Mouse (Mus musculus): ENCODE results near the gene Ttc34.
A peak's percentile ranks its signal among the peaks of the same experiment; 100 is the strongest.

Ttc34 gene

GRCm38 (mm10) chr4:154856882-154857281 is 19.6 kb downstream of the Ttc34 start:
- no peak for DNase-seq (ENCODE audit: extremely low spot score, low read depth, low spot score)

GRCm38 (mm10) chr4:154857366-154858240 is 20.3 kb downstream of the Ttc34 start:
- no peak for DNase-seq (ENCODE audit: extremely low spot score, low read depth, low spot score)

GRCm38 (mm10) chr4:154858601-154859000 is 21.3 kb downstream of the Ttc34 start:
- no peak for DNase-seq (ENCODE audit: extremely low spot score, low read depth, low spot score)

- DNase-seq (ENCODE audit: extremely low spot score, low read depth, low spot score), result no peak
Measured at GRCm38 (mm10) chr4:154861967-154862366, 24.7 kb downstream of the Ttc34 start.

- DNase-seq (ENCODE audit: extremely low spot score, low read depth, low spot score), result no peak
Measured at GRCm38 (mm10) chr4:154863436-154863935, 26.2 kb downstream of the Ttc34 start.

GRCm38 (mm10) chr4:154864271-154864771 is 27.1 kb downstream of the Ttc34 start:
- DNase-seq (ENCODE audit: extremely low spot score, low read depth, low spot score), result peak; percentile 79

- DNase-seq (ENCODE audit: extremely low spot score, low read depth, low spot score), result no peak
Measured at GRCm38 (mm10) chr4:154864961-154865760, 27.9 kb downstream of the Ttc34 start.

GRCm38 (mm10) chr4:154866391-154866790 is 29.1 kb downstream of the Ttc34 start:
- no peak for DNase-seq (ENCODE audit: extremely low spot score, low read depth, low spot score)

- no peak for DNase-seq (ENCODE audit: extremely low spot score, low read depth, low spot score)
Measured at GRCm38 (mm10) chr4:154867257-154867656, 30.0 kb downstream of the Ttc34 start.

- DNase-seq (ENCODE audit: extremely low spot score, low read depth, low spot score), result no peak
Measured at GRCm38 (mm10) chr4:154869440-154869839, 32.2 kb downstream of the Ttc34 start, which contains the start of gene Mmel1. Mmel1 (plus strand) TSS chr4:154869585.

GRCm38 (mm10) chr4:154870721-154871120 is 33.5 kb downstream of the Ttc34 start:
- no peak for DNase-seq (ENCODE audit: extremely low spot score, low read depth, low spot score)

- no peak for DNase-seq (ENCODE audit: extremely low spot score, low read depth, low spot score)
Measured at GRCm38 (mm10) chr4:154871757-154872251, 34.5 kb downstream of the Ttc34 start.

- DNase-seq (ENCODE audit: extremely low spot score, low read depth, low spot score), result no peak
Measured at GRCm38 (mm10) chr4:154873186-154873585, 35.9 kb downstream of the Ttc34 start.

- DNase-seq (ENCODE audit: extremely low spot score, low read depth, low spot score), result peak; percentile 94
Measured at GRCm38 (mm10) chr4:154877864-154878548, 40.7 kb downstream of the Ttc34 start.

GRCm38 (mm10) chr4:154880730-154881129 is 43.5 kb downstream of the Ttc34 start:
- no peak for DNase-seq (ENCODE audit: extremely low spot score, low read depth, low spot score)

- DNase-seq (ENCODE audit: extremely low spot score, low read depth, low spot score), result no peak
Measured at GRCm38 (mm10) chr4:154882014-154882659, 44.9 kb downstream of the Ttc34 start.

GRCm38 (mm10) chr4:154885416-154885815 is 48.2 kb downstream of the Ttc34 start:
- DNase-seq (ENCODE audit: extremely low spot score, low read depth, low spot score), result no peak

- DNase-seq (ENCODE audit: extremely low spot score, low read depth, low spot score), result no peak
Measured at GRCm38 (mm10) chr4:154886876-154887592, 49.8 kb downstream of the Ttc34 start.

GRCm38 (mm10) chr4:154887593-154888250 is 50.5 kb downstream of the Ttc34 start:
- DNase-seq (ENCODE audit: extremely low spot score, low read depth, low spot score), result no peak
